In the genomic region with DNA sequence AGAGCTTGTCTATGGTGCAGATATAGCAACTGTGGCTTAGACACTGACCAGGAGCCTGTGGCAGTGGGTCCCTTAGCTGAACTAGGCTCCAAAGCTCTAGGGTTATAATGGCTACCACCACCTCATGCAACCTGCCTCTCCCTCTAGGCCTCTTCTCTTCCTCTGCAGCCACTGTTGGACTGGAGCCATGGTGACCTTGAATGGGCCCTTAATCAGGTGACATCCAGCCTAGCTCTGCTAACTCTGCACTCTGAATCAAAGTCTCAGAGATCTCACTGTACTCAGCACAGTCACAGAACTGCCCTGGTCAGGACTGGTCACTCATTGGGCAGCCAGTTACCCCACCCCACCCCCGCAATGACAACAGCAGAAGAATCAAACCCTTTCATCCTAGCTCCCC, we compare ENCODE assay signal across 26 mouse cellular contexts. TPM values are rescaled to one million over a fixed set of nuclear protein-coding genes. Genes with fewer than 3 reads are reported as not detected.
DNase-seq lines count a peak whose midpoint lies in the region; ATAC-seq lines count a peak whose summit lies in the region.
"Had no signal": no experiment of that assay in that cellular context is flagged by ENCODE, and none has a peak within 500 bp of the region (broad histone marks: within the 10 kb centered on the region; RNA-seq: fewer than 3 reads in every experiment).

No protein-coding gene starts in this region.

- peaks cover 15% of the 10 kb centered on the region; the same call in 1 of the 2 replicates for H3K27me3 ChIP-seq in heart, embryonic 11.5 days (ENCODE audit: control insufficient read depth, insufficient read depth, low read length)
- H3K27me3 ChIP-seq: embryonic facial prominence, embryonic 15.5 days; Patski had no signal

- intact Hi-C loops in heart, postnatal 14 days (cut with DNase I): no loop called here

- H3K9me3 ChIP-seq in heart, embryonic 11.5 days (replicated peaks; ENCODE audit: control insufficient read depth, low read length): no peaks in the 10 kb centered on the region
- H3K9me3 ChIP-seq: embryonic facial prominence, embryonic 15.5 days had no signal

- no peaks in the 10 kb centered on the region for H3K36me3 ChIP-seq in heart, embryonic 11.5 days (ENCODE audit: control insufficient read depth, insufficient read depth, low read length)
- H3K36me3 ChIP-seq: embryonic facial prominence, embryonic 15.5 days had no signal

- H3K4me3 ChIP-seq in heart, embryonic 11.5 days (ENCODE audit: low read depth, low read length): no peak overlapping the region
- H3K4me3 ChIP-seq: embryonic facial prominence, embryonic 15.5 days had no signal

- ATAC-seq in heart, embryonic 11.5 days (replicated peaks; ENCODE audit: insufficient number of reproducible peaks, low FRiP score, low TSS enrichment): no peak
- ATAC-seq in inflammation-experienced regulatory T-cells, adult 6 months: no peak
- ATAC-seq: CD4-positive, CD25-positive, alpha-beta regulatory T cell, adult 4 months; forebrain, embryonic 16.5 days; hindbrain, embryonic 16.5 days; intestine, postnatal 0 days; Patski had no signal

- no peak overlapping the region for H3K27ac ChIP-seq in heart, embryonic 11.5 days (ENCODE audit: low read depth, low read length)
- H3K27ac ChIP-seq: embryonic facial prominence, embryonic 15.5 days; macrophage had no signal

- no peaks in the 10 kb centered on the region for H3K4me1 ChIP-seq in heart, embryonic 11.5 days (ENCODE audit: control insufficient read depth, insufficient read depth, low read length)
- H3K4me1 ChIP-seq: embryonic facial prominence, embryonic 15.5 days had no signal

- H3K4me2 ChIP-seq in heart, embryonic 11.5 days: no peak overlapping the region
- H3K4me2 ChIP-seq: embryonic facial prominence, embryonic 15.5 days; lung, embryonic 14.5 days; midbrain, embryonic 11.5 days had no signal

- DNase-seq in adrenal gland, adult 2 months: peak; percentile 46
- no peak for DNase-seq in adrenal gland, adult 18-20 months (ENCODE audit: low spot score in 2 of 2)
- peak; percentile 18 to 47 for DNase-seq in heart, postnatal 14 days
- DNase-seq in adrenal gland, adult 8-10 months: peak; percentile 34
- peak; percentile 59 for DNase-seq in heart, postnatal 4 days
- DNase-seq in spleen, postnatal 36 days (ENCODE audit: low spot score in 2 of 2): no peak
- DNase-seq: cerebellum, adult 11 months; cerebellum, postnatal 25 days; left cerebral cortex, postnatal 4 days; liver; lung, embryonic 14.5 days; retina, postnatal 1 day; right cerebral cortex, postnatal 4 days; thymus, postnatal 14 days had no signal

- WGBS in heart, embryonic 11.5 days (ENCODE audit: insufficient replicate concordance): 44% methylated on average over 1 of the region's 1 CpGs

- H3K9ac ChIP-seq in heart, embryonic 11.5 days (ENCODE audit: low read depth, low read length): no peak overlapping the region
- H3K9ac ChIP-seq: embryonic facial prominence, embryonic 15.5 days; lung, embryonic 14.5 days had no signal

RNA-seq across cellular contexts. Expression of a gene that starts 44.4 kb away (rescaled TPM):
- total RNA-seq in adrenal gland, adult 2 months (2021): not detected
- polyA plus RNA-seq in adrenal gland, adult 2 months (2012; rRNA removed): not detected in 2 replicates
- not detected for total RNA-seq in adrenal gland, adult 18-20 months (2021)
- total RNA-seq in heart, postnatal 14 days (2021): under 1 TPM in 1 of 2 experiments, not detected in 1; 0.07 TPM
- 0.11 and 0.59 TPM in 2 replicates for polyA plus RNA-seq in heart, embryonic 11.5 days (2014; fragmentation: Nextera tagmentation; extraction: Ambion mirVana)
- total RNA-seq in adrenal gland, adult 8-10 months (2022): not detected
- total RNA-seq in heart, postnatal 4 days (2021): under 1 TPM; 0.07 to 0.11 TPM
- polyA plus RNA-seq in inflammation-experienced regulatory T-cells, adult 6 months (2017; shearing (Covaris generic)): not detected
- total RNA-seq: monocyte, adult 5-6 weeks had no signal
- polyA plus RNA-seq: CD4-positive, CD25-positive, alpha-beta regulatory T cell, adult 4 months; gonadal fat pad, adult 2 months; intestine, postnatal 0 days; macrophage had no signal

Comparison
In these comparisons a context has a peak if more than half of its experiments do, and no peak if none do; other contexts are left out.
1. DNase-seq: peak in adrenal gland, adult 2 months (single experiment), heart, postnatal 14 days (2 of 2), adrenal gland, adult 8-10 months (single experiment) and heart, postnatal 4 days (single experiment); none in adrenal gland, adult 18-20 months (0 of 2) and spleen, postnatal 36 days (0 of 2).